Mouse (Mus musculus) adrenal gland, postnatal 25 days (tissue): ENCODE data around the gene Ube2b. TPM values are rescaled to one million over a fixed set of nuclear protein-coding genes. Genes with fewer than 3 reads are reported as not detected.

Source experiments
- DNase-seq: peaks from one replicate; pipeline ENCODE4 v3.0.0; 2021; ENCODE audit warnings: mixed read lengths
- total RNA-seq: library from RNA; stranded (reverse); gene quantifications from 2 replicates; pipeline ENCODE4 v1.2.3, GENCODE M21; 2021

Ube2b gene
- total RNA-seq, 1 experiment from 2014 or later: 160 TPM

DNA sequence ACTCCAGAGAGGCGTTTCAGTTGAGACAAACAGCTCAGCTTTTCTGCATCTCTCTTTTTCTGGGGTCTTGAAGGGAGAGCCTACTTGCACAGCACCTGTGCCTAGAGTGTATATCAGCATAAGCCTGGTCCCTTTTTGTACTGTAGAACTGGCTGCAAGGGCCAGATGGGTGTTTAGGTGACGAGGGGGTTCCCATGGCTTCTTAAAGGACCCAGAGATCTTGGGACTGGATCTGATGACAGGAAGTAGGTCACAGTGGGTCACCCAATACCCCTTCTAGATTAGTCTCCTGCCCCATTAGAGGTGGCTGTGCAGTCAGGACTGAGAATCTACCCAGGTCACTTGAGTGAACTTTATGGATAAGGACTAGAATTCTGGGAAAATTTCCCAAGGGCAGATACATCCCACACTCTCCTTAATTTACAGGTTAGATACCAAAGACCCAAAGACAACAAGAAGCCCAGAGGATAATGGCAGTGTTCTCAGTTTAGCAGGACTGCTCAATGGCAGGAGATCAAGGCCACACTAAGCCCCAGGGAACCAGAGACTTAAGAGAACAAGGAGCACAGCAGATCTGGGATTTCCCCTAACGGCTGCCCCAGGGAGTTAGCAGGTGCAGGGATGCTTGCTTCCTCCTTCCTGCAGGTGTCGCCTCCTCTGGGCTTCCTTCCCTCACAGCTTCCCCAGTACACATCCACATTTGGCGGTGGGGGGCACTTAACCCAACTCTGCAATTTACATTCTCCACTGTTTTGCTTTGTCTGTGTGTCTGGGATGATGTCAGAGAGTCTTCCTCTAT, 64.7 kb downstream of the Ube2b start:
- no peak for DNase-seq

Other genes with a start within 250 kb of the Ube2b start
- 33.8 and 41.2 TPM in 2 replicates for gene Sec24a, start 237.1 kb downstream of the Ube2b start, total RNA-seq
- 93.6 and 96.4 TPM in 2 replicates for gene Sar1b, start 237.1 kb downstream of the Ube2b start, total RNA-seq
- 16.3 and 19.8 TPM in 2 replicates for gene Jade2, start 143.1 kb downstream of the Ube2b start, total RNA-seq
- 20.1 and 20.5 TPM in 2 replicates for gene Cdkn2aipnl, start 33.1 kb downstream of the Ube2b start, total RNA-seq
- 4.0 and 4.7 TPM in 2 replicates for gene Cdkl3, start 3.5 kb upstream of the Ube2b start, total RNA-seq
- 77.2 and 91.2 TPM in 2 replicates for gene Ppp2ca, start 97.9 kb upstream of the Ube2b start, total RNA-seq
- gene Olfr1373, start 144.8 kb upstream of the Ube2b start, total RNA-seq: not detected in 2 replicates
- not detected in 2 replicates for gene Olfr1371, start 213.2 kb upstream of the Ube2b start, total RNA-seq
- 448 and 476 TPM in 2 replicates for gene Skp1a, start 231.2 kb upstream of the Ube2b start, total RNA-seq